Mouse (Mus musculus) midbrain, postnatal 0 days (tissue): ENCODE measurements around the gene Klhl5. TPM values are rescaled to one million over a fixed set of nuclear protein-coding genes. Genes with fewer than 3 reads are reported as not detected.

Experiments used
- ATAC-seq: fragments of 200-750 bp; cut with Nextera tagmentation; 2 replicates; pipeline ENCODE4 v1.8.0; 2017; ENCODE audit warnings: moderate number of reproducible peaks, mild to moderate bottlenecking, moderate TSS enrichment, moderate library complexity; ENCODE audit not compliant: low FRiP score
- DNase-seq: peaks from one replicate; pipeline ENCODE4 v3.0.0-alpha.2; 2015; ENCODE audit warnings: low spot score
- H3K27ac ChIP-seq: fragments of 300-500 bp; sonication (generic); 2 replicates; pipeline ENCODE4 v1.5.1; 2014; ENCODE audit warnings: low read depth, mild to moderate bottlenecking, low read length, mixed read lengths
- H3K27me3 ChIP-seq: fragments of 300-500 bp; sonication (generic); 2 replicates; pipeline ENCODE4 v1.6.1; 2014; ENCODE audit warnings: low read length, control low read depth, mixed read lengths; ENCODE audit not compliant: insufficient read depth
- H3K36me3 ChIP-seq: fragments of 300-500 bp; sonication (generic); 2 replicates; pipeline ENCODE4 v1.6.1; 2014; ENCODE audit warnings: low read length, control low read depth, mixed read lengths; ENCODE audit not compliant: insufficient read depth
- H3K4me1 ChIP-seq: fragments of 300-500 bp; sonication (generic); 2 replicates; pipeline ENCODE4 v1.6.1; 2014; ENCODE audit warnings: mild to moderate bottlenecking, control low read depth, antibody characterized with exemption, low read length, mixed read lengths; ENCODE audit not compliant: insufficient read depth
- H3K4me2 ChIP-seq: fragments of 300-500 bp; sonication (generic); 2 replicates; pipeline ENCODE4 v1.6.1; 2014; ENCODE audit warnings: low read depth, mild to moderate bottlenecking, low read length, mixed read lengths; ENCODE audit not compliant: poor library complexity, severe bottlenecking
- H3K4me3 ChIP-seq: fragments of 300-500 bp; sonication (generic); 2 replicates; pipeline ENCODE4 v1.5.1; 2014; ENCODE audit warnings: low read depth, mild to moderate bottlenecking, low read length, moderate library complexity
- H3K9ac ChIP-seq: fragments of 300-500 bp; sonication (generic); replicated peaks from 2 replicates; pipeline ENCODE4 v1.6.1; 2014; ENCODE audit warnings: mild to moderate bottlenecking, low read length, moderate library complexity, mixed read lengths; ENCODE audit not compliant: poor library complexity, severe bottlenecking
- H3K9me3 ChIP-seq: fragments of 300-500 bp; sonication (generic); 2 replicates; pipeline ENCODE4 v1.6.1; 2016; ENCODE audit warnings: low read length, control low read depth
- CTCF ChIP-seq: IDR thresholded peaks from 2 replicates; pipeline ENCODE4 v1.5.1; 2016; ENCODE audit warnings: antibody characterized with exemption, mild to moderate bottlenecking
- WGBS: fragments of 180-500 bp; shearing (Covaris S2); extraction: QIAGEN DNeasy Blood & Tissue Kit; methylation state at CpG from one replicate; pipeline ENCODE4 v1.1.7; 2014; 5-methylcytosine and 5-hydroxymethylcytosine counted together
- polyA plus RNA-seq: library from polyadenylated mRNA; unstranded; fragments of >200 nt; fragmentation: Nextera tagmentation; extraction: Ambion mirVana; gene quantifications from 2 replicates; pipeline ENCODE4 v1.2.1, GENCODE M21; 2015
- total RNA-seq: library from RNA; depleted of rRNA; stranded (reverse); fragments of >200 nt; gene quantifications from 2 replicates; pipeline ENCODE4 v1.2.3, GENCODE M21; 2014

Klhl5 gene
- total and polyA plus RNA-seq, 2 experiments from 2014 or later = 56.6 to 64.4 TPM

DNA sequence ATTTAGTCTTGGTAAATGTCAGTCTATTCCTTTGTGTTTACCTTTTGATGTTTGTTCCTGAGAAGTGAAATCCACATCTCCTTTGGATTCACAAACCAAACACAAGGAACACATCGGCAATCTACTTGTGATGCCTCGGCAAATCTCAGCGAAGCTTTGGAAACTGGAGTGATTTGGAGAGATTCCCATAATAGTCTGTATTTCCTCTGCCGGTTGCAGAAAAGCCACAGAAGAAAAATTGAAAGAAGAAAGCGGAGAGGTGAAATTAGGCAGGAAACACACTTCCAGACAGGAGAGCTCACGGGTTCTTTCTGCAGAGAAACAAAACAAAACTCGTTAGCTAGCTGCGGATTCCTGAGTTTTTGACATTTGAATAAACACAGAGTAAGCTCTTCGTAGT, 27.5 kb upstream of the Klhl5 start:
- ATAC-seq (no peak), DNase-seq (peak; percentile 19)
- no peak for TF ChIP-seq CTCF
- 59% methylated on average over 9 of the region's 9 CpGs for WGBS
- no peak overlapping the region for H3K9ac ChIP-seq
- no peaks in the 10 kb centered on the region for H3K27me3 ChIP-seq
- H3K4me1 ChIP-seq = no peaks in the 10 kb centered on the region
- H3K27ac ChIP-seq = no peak overlapping the region
- peak overlapping the region; percentile 13; the same call in 1 of the 2 replicates for H3K4me2 ChIP-seq
- H3K4me3 ChIP-seq = peak overlapping the region; percentile 18; the same call in 1 of the 2 replicates
- H3K9me3 ChIP-seq = no peaks in the 10 kb centered on the region
- no peaks in the 10 kb centered on the region for H3K36me3 ChIP-seq

GRCm38 (mm10) chr5:65081836-65082235, 25.5 kb upstream of the Klhl5 start:
- Histone ChIP-seq H3K4me1 (no peaks in the 10 kb centered on the region; the same call in 1 of the 2 replicates), H3K36me3 (no peaks in the 10 kb centered on the region), H3K27ac (no peak overlapping the region), H3K9ac (no peak overlapping the region), H3K4me2 (no peak overlapping the region), H3K9me3 (no peaks in the 10 kb centered on the region), H3K27me3 (no peaks in the 10 kb centered on the region), H3K4me3 (no peak overlapping the region)
- 81% methylated on average over 4 of the region's 4 CpGs for WGBS
- TF ChIP-seq CTCF = no peak
- ATAC-seq (no peak), DNase-seq (no peak)

- Histone ChIP-seq H3K4me2 (no peak overlapping the region), H3K4me3 (no peak overlapping the region), H3K9ac (no peak overlapping the region), H3K9me3 (no peaks in the 10 kb centered on the region), H3K36me3 (no peaks in the 10 kb centered on the region), H3K27me3 (no peaks in the 10 kb centered on the region), H3K27ac (no peak overlapping the region), H3K4me1 (no peaks in the 10 kb centered on the region; the same call in 1 of the 2 replicates)
- 87% methylated on average over 6 of the region's 6 CpGs for WGBS
- TF ChIP-seq CTCF = no peak
- no peak for ATAC-seq
- DNase-seq = no peak
Measured at GRCm38 (mm10) chr5:65086522-65086921, 20.8 kb upstream of the Klhl5 start.

DNA sequence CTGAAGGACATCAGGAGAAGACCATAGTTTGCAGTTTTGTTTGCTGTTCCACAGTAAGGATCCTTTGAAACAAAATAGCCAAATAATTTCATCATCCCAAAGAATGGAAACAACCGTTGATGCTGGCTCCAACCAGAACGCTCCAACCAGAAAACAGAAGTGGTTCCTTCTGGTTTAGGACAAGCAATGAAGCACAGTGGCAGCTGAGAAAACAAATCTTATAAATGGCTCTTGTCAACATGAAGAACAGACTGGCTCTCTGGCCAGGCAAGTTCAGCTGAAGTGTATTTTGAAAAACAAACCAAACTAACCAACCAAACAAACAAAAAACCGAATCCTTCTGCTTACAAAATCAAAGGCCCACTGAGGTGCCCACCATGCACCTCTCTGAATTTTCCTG, 17.6 kb upstream of the Klhl5 start:
- H3K27me3 ChIP-seq = no peaks in the 10 kb centered on the region
- no peak overlapping the region for H3K4me3 ChIP-seq
- ATAC-seq (no peak), DNase-seq (no peak)
- H3K9me3 ChIP-seq = no peaks in the 10 kb centered on the region
- no peak overlapping the region for H3K4me2 ChIP-seq
- TF ChIP-seq CTCF = no peak
- no peak overlapping the region for H3K27ac ChIP-seq
- no peaks in the 10 kb centered on the region for H3K36me3 ChIP-seq
- H3K9ac ChIP-seq = no peak overlapping the region
- no peaks in the 10 kb centered on the region; the same call in 1 of the 2 replicates for H3K4me1 ChIP-seq
- 87% methylated on average over 3 of the region's 3 CpGs for WGBS

- WGBS = 79% methylated on average over 11 of the region's 11 CpGs
- no peaks in the 10 kb centered on the region; the same call in 1 of the 2 replicates for H3K4me1 ChIP-seq
- TF ChIP-seq CTCF = no peak
- no peak for ATAC-seq
- H3K27me3 ChIP-seq = no peaks in the 10 kb centered on the region
- DNase-seq = no peak
- H3K4me3 ChIP-seq = no peak overlapping the region
- no peak overlapping the region for H3K27ac ChIP-seq
- no peak overlapping the region for H3K9ac ChIP-seq
- no peaks in the 10 kb centered on the region for H3K36me3 ChIP-seq
- no peaks in the 10 kb centered on the region for H3K9me3 ChIP-seq
- H3K4me2 ChIP-seq = no peak overlapping the region
Measured at GRCm38 (mm10) chr5:65091184-65091858, 16.0 kb upstream of the Klhl5 start.

DNA sequence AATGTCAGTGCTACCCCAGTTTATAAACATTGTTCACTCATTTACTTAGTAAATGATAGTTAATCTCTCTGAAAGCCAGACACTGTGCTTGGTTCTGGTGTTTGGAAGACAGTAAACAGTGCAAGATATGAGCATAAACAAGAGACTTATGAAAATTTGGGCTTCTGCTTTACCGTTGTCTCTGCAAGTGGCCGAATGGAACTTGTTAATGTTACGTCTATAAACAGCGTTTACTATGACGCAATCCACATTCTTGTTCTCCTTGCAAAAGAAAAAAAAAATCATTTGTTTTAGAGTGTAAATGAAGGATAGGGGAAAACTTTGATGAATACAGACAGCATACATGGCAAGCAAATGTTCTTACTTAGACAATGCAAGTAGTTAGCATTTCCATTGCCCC, 15.4 kb upstream of the Klhl5 start, which contains the start of gene Tmem156:
TSS of gene Tmem156 (minus strand) at position 212 of the 400 bp plus-strand sequence.
- H3K4me3 ChIP-seq = no peak within 1 kb of the TSS
- no peak within 1 kb of the TSS for H3K9ac ChIP-seq
- TF ChIP-seq CTCF = no peak
- no peak within 1 kb of the TSS for H3K27ac ChIP-seq
- ATAC-seq (no peak), DNase-seq (no peak)
- H3K27me3 ChIP-seq = no peaks in the 10 kb centered on the region
- 77% methylated on average over 5 of the region's 5 CpGs for WGBS
- H3K9me3 ChIP-seq = no peaks in the 10 kb centered on the region
- H3K36me3 ChIP-seq = no peaks in the 10 kb centered on the region
- no peak within 1 kb of the TSS for H3K4me2 ChIP-seq
- no peaks in the 10 kb centered on the region for H3K4me1 ChIP-seq
